Mouse (Mus musculus) hindbrain, embryonic 14.5 days (tissue): ENCODE measurements around the gene H2-K1. TPM values are rescaled to one million over a fixed set of nuclear protein-coding genes. Genes with fewer than 3 reads are reported as not detected.

Experiments
- ATAC-seq: fragments of 200-750 bp; cut with Nextera tagmentation; 2 replicates; pipeline ENCODE4 v1.8.0; 2017; ENCODE audit warnings: moderate number of reproducible peaks, mild to moderate bottlenecking, moderate TSS enrichment, moderate library complexity; ENCODE audit not compliant: low FRiP score
- DNase-seq: peaks from one replicate; pipeline ENCODE4 v3.0.0-alpha.2; 2015; ENCODE audit warnings: low spot score
- H3K27ac ChIP-seq: fragments of 300-500 bp; sonication (generic); 2 replicates; pipeline ENCODE4 v1.5.1; 2014; ENCODE audit warnings: mild to moderate bottlenecking, moderate library complexity
- H3K27me3 ChIP-seq: fragments of 300-500 bp; sonication (generic); 2 replicates; pipeline ENCODE4 v1.6.1; 2014; ENCODE audit warnings: mild to moderate bottlenecking, low read length, mixed read lengths; ENCODE audit not compliant: control insufficient read depth, insufficient read depth
- H3K36me3 ChIP-seq: fragments of 300-500 bp; sonication (generic); replicated peaks from 2 replicates; pipeline ENCODE4 v1.6.1; 2014; ENCODE audit not compliant: control insufficient read depth, insufficient read depth
- H3K4me1 ChIP-seq: fragments of 300-500 bp; sonication (generic); replicated peaks from 2 replicates; pipeline ENCODE4 v1.6.1; 2014; ENCODE audit warnings: antibody characterized with exemption, low read length, mixed read lengths; ENCODE audit not compliant: control insufficient read depth, insufficient read depth
- H3K4me2 ChIP-seq: fragments of 300-500 bp; sonication (generic); replicated peaks from 2 replicates; pipeline ENCODE4 v1.6.1; 2014; ENCODE audit warnings: mild to moderate bottlenecking, moderate library complexity
- H3K4me3 ChIP-seq: fragments of 300-500 bp; sonication (generic); replicated peaks from 2 replicates; pipeline ENCODE4 v1.5.1; 2014; ENCODE audit warnings: mild to moderate bottlenecking, low read length
- H3K9ac ChIP-seq: fragments of 300-500 bp; sonication (generic); 2 replicates; pipeline ENCODE4 v1.6.1; 2014
- H3K9me3 ChIP-seq: fragments of 300-500 bp; sonication (generic); 2 replicates; pipeline ENCODE4 v1.6.1; 2016; ENCODE audit warnings: low read length; ENCODE audit not compliant: control insufficient read depth
- WGBS: fragments of 180-500 bp; shearing (Covaris S2); extraction: QIAGEN DNeasy Blood & Tissue Kit; methylation state at CpG from one replicate; pipeline ENCODE4 v1.1.7; 2014; 5-methylcytosine and 5-hydroxymethylcytosine counted together
- polyA plus RNA-seq: library from polyadenylated mRNA; unstranded; fragments of >200 nt; fragmentation: Nextera tagmentation; extraction: Ambion mirVana; gene quantifications from 2 replicates; pipeline ENCODE4 v1.2.1, GENCODE M21; 2014

Gene H2-K1
- polyA plus RNA-seq, 1 experiment from 2014 or later, result 12.5 TPM

DNA sequence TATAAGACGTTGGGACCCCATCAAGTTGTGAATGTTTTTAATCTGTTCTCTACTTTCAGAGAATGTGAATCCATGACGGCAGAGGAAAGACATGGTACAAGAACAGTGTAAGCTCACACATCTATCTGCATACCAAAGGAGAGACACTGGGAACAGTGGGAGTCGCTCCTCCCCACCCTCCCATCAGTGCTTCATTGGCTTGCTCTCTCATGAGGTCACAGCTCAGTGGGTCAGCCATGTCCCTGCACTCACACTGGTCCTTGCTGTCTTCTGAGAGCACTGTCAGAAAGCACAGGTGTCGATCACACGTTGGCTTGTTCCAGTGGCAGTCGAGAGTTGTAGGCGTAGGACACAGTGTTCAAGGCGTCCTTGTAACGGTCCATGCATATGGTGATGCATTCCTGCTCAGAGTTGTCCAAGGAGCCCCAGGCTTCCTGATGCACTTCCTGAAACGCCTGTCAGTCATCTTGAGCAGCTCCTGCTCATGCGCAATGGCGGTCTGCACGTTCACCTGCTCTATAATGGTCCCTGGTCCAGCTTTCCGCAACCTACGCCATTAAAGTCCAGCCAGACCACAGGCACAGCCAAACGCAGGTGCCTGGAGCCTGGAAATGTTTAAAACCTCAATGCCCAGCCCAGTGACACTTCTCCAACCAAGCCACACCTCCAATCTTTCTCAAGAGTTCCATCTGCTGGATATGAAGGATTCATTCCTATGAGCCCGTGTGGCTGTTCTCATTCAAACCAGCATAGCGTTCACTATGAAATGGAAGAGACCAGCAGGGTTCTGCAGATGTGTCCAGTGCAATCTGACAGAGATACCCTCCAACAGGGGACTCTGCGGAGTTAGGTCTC lies 19.7 kb downstream of the H2-K1 start:
- peaks cover 5% of the 10 kb centered on the region; the same call in 1 of the 2 replicates for H3K4me1 ChIP-seq
- 0 out of 2 replicates have a peak overlapping the region, but pooled peaks have one; percentile 4 for H3K9ac ChIP-seq
- DNase-seq, result no peak
- WGBS, result 78% methylated on average over 19 of the region's 19 CpGs
- H3K27ac ChIP-seq, result no peak overlapping the region; the same call in 1 of the 2 replicates
- no peaks in the 10 kb centered on the region for H3K9me3 ChIP-seq
- no peak overlapping the region for H3K4me3 ChIP-seq
- ATAC-seq, result no peak
- H3K4me2 ChIP-seq, result peak overlapping the region; percentile 65; the same call in 1 of the 2 replicates
- peaks cover 42% of the 10 kb centered on the region for H3K27me3 ChIP-seq
- H3K36me3 ChIP-seq, result no peaks in the 10 kb centered on the region

DNA sequence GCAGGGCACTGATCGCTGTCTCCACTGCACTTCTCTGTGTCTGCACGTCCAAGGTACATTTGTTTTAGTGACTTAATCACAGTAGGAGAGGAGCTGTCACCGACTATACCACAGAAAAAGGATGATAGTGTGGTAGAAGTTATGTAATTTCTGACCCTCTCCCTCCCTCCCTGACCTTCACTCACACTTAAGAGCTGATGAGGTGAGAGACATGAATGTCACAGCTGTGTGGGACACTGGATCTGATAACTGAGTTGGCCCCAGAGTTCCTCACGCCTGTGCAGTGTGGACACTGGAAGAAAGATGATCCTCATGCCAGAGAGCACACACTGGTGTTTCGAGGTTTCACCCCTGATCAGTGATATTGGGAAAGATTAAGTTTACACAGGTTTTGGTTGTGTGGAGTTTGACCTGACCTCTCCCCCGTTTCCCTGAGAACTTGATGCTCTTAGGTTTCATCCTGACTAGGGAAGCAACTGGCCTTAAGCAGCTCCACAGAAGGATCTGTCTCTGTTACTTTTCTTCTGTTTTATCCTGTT lies 20.6 kb downstream of the H2-K1 start:
- ATAC-seq (no peak), DNase-seq (no peak)
- 79% methylated on average over 6 of the region's 6 CpGs for WGBS
- H3K27me3 ChIP-seq, result peaks cover 42% of the 10 kb centered on the region
- peaks cover 5% of the 10 kb centered on the region; the same call in 1 of the 2 replicates for H3K4me1 ChIP-seq
- no peak overlapping the region for H3K9ac ChIP-seq
- H3K27ac ChIP-seq, result no peak overlapping the region
- H3K36me3 ChIP-seq, result no peaks in the 10 kb centered on the region
- H3K9me3 ChIP-seq, result no peaks in the 10 kb centered on the region
- no peak overlapping the region for H3K4me3 ChIP-seq
- H3K4me2 ChIP-seq, result no peak overlapping the region

DNA sequence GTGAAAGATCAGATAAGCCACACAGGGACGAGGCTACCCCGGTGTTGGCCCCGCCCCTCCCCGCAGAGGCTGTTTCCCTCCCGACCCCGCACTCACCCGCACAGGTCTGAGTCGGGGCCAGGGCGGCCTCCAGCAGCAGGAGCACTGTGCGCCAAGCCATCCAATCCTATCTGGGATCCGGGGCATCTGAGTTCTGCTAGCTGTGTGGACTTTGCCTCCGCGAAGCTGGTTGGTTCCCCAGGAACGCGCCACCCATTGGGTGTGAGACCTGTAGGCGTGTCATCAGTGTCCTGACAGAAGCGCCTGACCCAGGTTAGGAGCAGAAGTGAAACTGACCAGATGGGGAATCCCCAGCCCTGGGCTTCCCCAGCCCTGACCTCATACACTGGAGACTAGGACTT lies 21.5 kb downstream of the H2-K1 start:
- Histone ChIP-seq H3K27ac (no peak overlapping the region), H3K36me3 (no peaks in the 10 kb centered on the region), H3K4me3 (peak overlapping the region; percentile 31), H3K9ac (peak overlapping the region; percentile 39), H3K9me3 (no peaks in the 10 kb centered on the region), H3K27me3 (peaks cover 42% of the 10 kb centered on the region), H3K4me2 (peak overlapping the region; percentile 56), H3K4me1 (peaks cover 5% of the 10 kb centered on the region; the same call in 1 of the 2 replicates)
- DNase-seq (no peak), ATAC-seq (no peak)
- 2% methylated on average over 17 of the region's 17 CpGs for WGBS

DNA sequence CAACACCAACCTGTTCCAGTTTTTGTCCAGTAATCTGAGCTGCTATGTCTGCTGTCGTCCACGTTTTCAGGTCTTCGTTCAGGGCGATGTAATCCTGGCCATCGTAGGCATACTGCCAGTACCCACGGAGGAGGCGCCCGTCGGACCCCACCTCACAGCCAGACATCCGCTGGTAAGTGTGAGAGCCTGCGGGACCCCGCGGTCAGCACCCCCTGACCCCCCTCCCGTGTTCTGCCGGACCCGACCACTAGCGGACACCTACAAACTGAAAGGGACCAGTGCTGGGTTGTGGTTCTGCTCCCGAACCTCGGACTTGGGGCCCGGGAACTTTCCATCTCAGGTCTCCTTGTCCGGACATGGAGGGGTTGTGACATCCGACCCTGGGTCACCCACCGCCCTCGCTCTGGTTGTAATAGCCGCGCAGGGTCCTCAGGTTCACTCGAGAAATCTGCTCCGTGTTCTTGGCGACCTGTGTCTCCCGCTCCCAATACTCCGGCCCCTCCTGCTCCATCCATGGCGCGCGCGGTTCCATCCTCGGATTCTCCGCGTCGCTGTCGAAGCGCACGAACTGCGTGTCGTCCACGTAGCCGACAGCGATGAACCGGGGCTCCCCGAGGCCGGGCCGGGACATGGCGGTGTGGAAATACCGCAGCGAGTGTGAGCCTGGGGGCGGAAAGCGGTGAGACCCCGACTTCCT lies 22.1 kb downstream of the H2-K1 start:
- no peaks in the 10 kb centered on the region for H3K9me3 ChIP-seq

DNA sequence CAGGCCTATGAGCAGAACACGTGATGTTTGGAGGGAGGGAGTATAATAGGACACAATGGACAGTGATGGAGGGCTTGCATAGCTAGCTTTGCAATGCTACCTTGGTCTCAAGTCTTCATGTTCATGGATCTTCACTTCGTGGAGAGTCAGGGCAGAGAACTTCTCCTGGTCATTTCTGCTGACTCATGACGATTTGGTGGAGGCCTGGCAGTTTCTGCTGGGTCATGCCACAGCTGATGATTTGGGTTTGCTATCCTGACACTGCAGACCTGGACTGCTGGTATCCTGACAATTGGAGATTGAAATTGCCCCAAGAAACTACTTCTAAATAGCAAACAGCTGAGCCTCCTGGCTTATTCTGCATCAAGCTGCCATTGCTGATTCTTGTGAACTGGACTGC lies 26.6 kb downstream of the H2-K1 start:
- Histone ChIP-seq H3K27me3 (peaks cover 25% of the 10 kb centered on the region), H3K4me3 (no peak overlapping the region), H3K27ac (no peak overlapping the region), H3K4me2 (no peak overlapping the region), H3K36me3 (no peaks in the 10 kb centered on the region), H3K9me3 (no peaks in the 10 kb centered on the region), H3K4me1 (no peaks in the 10 kb centered on the region), H3K9ac (no peak overlapping the region)
- ATAC-seq (no peak), DNase-seq (no peak)
- WGBS, result 73% methylated on average over 3 of the region's 3 CpGs

More for the DNA sequence above, 22.1 kb downstream of the H2-K1 start:
- WGBS, result 2% methylated on average over 57 of the region's 57 CpGs
- H3K27ac ChIP-seq, result no peak overlapping the region
- H3K36me3 ChIP-seq, result no peaks in the 10 kb centered on the region
- peak overlapping the region; percentile 31 for H3K4me3 ChIP-seq
- H3K27me3 ChIP-seq, result peaks cover 42% of the 10 kb centered on the region
- ATAC-seq, result no peak
- H3K4me1 ChIP-seq, result peaks cover 5% of the 10 kb centered on the region; the same call in 1 of the 2 replicates
- DNase-seq, result no peak
- H3K9ac ChIP-seq, result peak overlapping the region; percentile 39
- peak overlapping the region; percentile 56 for H3K4me2 ChIP-seq

DNA sequence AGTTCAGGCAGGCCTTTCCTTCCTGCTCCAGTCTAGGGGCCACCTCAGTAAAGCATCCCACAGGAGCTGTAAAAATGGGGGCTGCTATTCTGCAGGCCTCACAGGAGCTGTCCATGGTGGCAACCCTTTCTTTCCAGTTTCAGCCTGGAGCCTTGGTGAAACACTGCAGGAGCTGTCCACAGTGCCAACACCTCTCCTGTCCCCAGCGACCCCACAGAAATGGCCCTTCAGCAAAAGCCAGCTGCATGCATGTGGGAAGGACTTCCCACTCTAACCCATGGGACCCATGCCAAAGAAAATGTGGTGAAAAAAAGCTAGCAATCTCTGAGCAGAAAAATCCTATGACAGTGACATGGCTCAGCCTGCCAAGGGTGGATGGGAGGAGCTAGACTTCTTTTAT lies 27.5 kb downstream of the H2-K1 start:
- H3K9ac ChIP-seq, result no peak overlapping the region
- H3K27me3 ChIP-seq, result peaks cover 16% of the 10 kb centered on the region
- WGBS, result 21% methylated on average over 1 of the region's 1 CpGs
- no peak overlapping the region for H3K4me2 ChIP-seq
- DNase-seq (no peak), ATAC-seq (no peak)
- H3K27ac ChIP-seq, result no peak overlapping the region
- H3K4me3 ChIP-seq, result no peak overlapping the region
- no peaks in the 10 kb centered on the region for H3K4me1 ChIP-seq
- H3K36me3 ChIP-seq, result no peaks in the 10 kb centered on the region
- no peaks in the 10 kb centered on the region for H3K9me3 ChIP-seq

DNA sequence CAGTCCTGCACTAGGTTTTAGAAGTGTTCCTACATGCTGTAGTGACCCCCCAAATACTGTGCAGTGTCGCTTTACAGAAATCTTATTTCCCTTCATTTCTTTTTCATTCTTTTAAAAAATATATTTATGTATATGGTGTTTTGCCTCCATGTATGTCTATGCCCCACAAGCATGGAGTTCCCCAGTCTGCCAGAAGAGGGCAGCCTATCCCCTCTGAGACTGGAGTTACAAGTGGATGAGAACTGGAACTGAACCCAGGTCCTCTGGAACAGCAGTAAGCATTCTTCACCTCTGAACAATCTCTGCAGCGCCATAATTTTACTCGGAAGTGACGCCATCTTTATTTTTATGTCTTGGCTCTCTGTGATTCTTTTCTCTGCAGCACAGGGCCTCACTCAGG lies 30.8 kb downstream of the H2-K1 start:
- WGBS, result 72% methylated on average over 4 of the region's 4 CpGs

DNA sequence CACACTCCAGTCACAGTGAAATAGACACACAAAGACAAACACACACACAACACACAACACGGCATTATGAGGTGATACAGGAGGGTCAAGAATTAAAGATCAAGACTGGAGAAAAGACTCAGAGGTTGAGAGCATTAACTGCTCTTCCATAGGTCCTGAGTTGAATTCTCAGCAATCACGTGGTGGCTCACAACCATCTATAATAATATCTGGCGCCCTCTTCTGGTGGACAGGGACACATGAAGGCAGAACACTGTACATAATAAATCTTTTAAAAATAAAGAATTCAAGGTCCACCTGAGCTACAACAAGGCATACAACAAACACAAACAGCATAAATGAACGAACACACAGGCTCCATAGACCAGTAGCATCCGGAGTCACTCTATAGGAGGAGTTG lies 31.2 kb downstream of the H2-K1 start:
- no peaks in the 10 kb centered on the region for H3K9me3 ChIP-seq
- 32% methylated on average over 5 of the region's 5 CpGs for WGBS
- no peak overlapping the region for H3K4me2 ChIP-seq
- H3K9ac ChIP-seq, result no peak overlapping the region
- DNase-seq (peak; percentile 48), ATAC-seq (peak; percentile 17; the same call in 1 of the 2 replicates)
- H3K36me3 ChIP-seq, result peaks cover 22% of the 10 kb centered on the region
- no peak overlapping the region for H3K27ac ChIP-seq
- no peaks in the 10 kb centered on the region for H3K4me1 ChIP-seq
- H3K27me3 ChIP-seq, result no peaks in the 10 kb centered on the region; the same call in 1 of the 2 replicates
- H3K4me3 ChIP-seq, result no peak overlapping the region

More for the DNA sequence above, 30.8 kb downstream of the H2-K1 start:
- Histone ChIP-seq H3K9ac (no peak overlapping the region), H3K4me2 (no peak overlapping the region), H3K36me3 (peaks cover 19% of the 10 kb centered on the region), H3K27me3 (no peaks in the 10 kb centered on the region; the same call in 1 of the 2 replicates), H3K9me3 (no peaks in the 10 kb centered on the region), H3K27ac (no peak overlapping the region), H3K4me3 (no peak overlapping the region), H3K4me1 (no peaks in the 10 kb centered on the region)
- ATAC-seq (no peak), DNase-seq (no peak)

DNA sequence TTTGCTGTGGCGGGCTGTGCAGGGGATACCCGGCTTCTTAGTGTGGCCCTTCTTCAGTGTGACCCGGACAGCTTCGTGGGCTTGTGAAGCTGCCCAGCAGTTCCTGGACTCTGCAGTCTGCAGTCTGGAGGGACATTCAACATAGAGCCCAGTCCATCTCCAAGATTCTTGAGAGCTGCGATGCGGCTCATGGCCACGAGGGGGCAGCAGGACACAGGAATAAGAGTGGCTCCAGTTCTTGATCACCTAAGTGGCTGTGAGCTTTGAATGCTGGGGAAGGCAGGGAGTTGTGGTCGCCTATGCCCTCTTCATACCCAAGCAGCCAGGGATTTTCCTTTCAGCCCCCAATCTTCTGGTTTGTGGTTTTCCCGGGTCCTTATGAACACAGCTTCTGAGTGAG lies 31.7 kb downstream of the H2-K1 start:
- no peak overlapping the region for H3K27ac ChIP-seq
- H3K4me3 ChIP-seq, result no peak overlapping the region
- no peak overlapping the region for H3K4me2 ChIP-seq
- no peaks in the 10 kb centered on the region for H3K9me3 ChIP-seq
- H3K4me1 ChIP-seq, result no peaks in the 10 kb centered on the region
- 3% methylated on average over 9 of the region's 9 CpGs for WGBS
- H3K36me3 ChIP-seq, result peaks cover 26% of the 10 kb centered on the region
- peak; percentile 85 for DNase-seq
- peak; percentile 72 for ATAC-seq
- H3K9ac ChIP-seq, result no peak overlapping the region
- H3K27me3 ChIP-seq, result no peaks in the 10 kb centered on the region; the same call in 1 of the 2 replicates
